Mouse (Mus musculus) Patski (cell line): ENCODE results near the gene Hnrnph1. TPM values are rescaled to one million over a fixed set of nuclear protein-coding genes. Genes with fewer than 3 reads are reported as not detected.
A peak's percentile ranks its signal among the peaks of the same experiment; 100 is the strongest.

Source experiments
- ATAC-seq: fragments of 100-300 bp; one replicate; pipeline ENCODE4 v1.8.0; 2021
- CTCF ChIA-PET: fragments of 350-600 bp; sonication (Branson Sonifier 250); formaldehyde crosslinking; loops from one replicate; lab custom pipeline; 2022; ENCODE audit warnings: inconsistent platforms; lab: Charles Lee
- POLR2A ChIA-PET: fragments of 350-600 bp; sonication (Branson Sonifier 250); formaldehyde crosslinking; loops from one replicate; lab custom pipeline; 2022; ENCODE audit warnings: antibody characterized with exemption, inconsistent platforms; lab: Charles Lee
- DNase-seq: peaks from one replicate; pipeline ENCODE4 v3.0.0-alpha.2; 2011; ENCODE audit warnings: low read depth, low spot score
- H3K27me3 ChIP-seq: fragments of 371-371 bp; one replicate; pipeline ENCODE4 v1.5.1; 2021
- CTCF ChIP-seq: fragments of 100-300 bp; IDR thresholded peaks from one replicate; pipeline ENCODE4 v1.5.1; 2021
- in situ Hi-C: fragments of 300-500 bp; cut with MboI; formaldehyde crosslinking; loops from 3 replicates; pipeline ENCODE4 v1.11.1; 2018; ENCODE audit warnings: low pct_unique_long_range_greater_than_20kb, mixed read lengths
- polyA plus RNA-seq: library from polyadenylated mRNA; unstranded; gene quantifications from one replicate; pipeline ENCODE4 v1.2.3, GENCODE M21; 2021

Hnrnph1 gene
- polyA plus RNA-seq = 503 TPM

DNA sequence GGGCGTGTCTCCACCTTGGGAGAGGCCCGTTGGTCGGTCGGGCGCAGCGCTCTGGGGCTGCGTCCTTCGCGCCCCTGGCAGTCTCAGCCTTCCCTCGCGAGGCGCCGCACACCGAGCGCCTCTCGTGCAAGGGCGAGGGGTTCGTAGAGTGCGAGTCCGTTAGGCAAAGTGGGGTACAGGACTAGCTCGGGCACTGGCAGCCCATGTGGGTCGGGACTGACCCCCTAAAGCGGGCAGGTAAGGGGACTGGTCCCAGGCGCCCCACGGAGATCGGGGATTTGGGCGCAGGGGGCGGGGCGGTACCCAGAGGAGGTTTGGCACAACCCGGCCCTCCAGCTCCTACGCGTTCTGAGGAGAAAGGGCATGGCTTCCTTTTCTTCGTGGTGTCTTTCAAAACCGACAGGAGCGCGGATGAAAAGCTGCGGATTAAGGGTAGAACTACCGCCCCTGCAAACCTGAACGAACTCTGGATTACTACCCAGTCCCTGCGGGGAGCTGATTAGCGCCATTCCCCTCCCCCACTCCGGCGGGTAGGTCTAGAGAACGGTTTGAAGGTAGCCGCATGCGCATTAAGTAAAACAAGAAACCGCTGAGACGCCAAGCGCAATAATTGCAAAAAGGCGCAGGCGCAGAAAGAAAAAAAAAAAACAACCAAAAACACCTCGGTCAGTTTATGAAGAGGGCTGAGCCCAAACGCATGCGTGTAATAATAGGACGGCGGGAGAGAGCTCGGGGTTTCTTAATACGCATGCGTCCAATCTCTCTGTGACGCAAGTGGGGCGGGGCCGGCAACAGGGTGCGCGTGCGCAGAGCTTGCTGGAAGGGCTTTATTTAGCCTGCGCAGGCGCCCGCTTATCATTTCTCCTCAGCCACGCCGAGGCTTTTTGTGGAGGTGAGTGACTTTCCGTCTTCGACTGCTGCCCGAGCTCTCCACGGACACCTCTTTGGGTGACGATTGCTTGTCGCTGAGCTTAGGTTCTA lies at the start of gene Hnrnph1:
Gene Hnrnph1, plus strand, starts transcription at position 80 of the 981 bp plus-strand sequence.
- TF ChIP-seq CTCF = no peak
- ChIA-PET POLR2A (interaction anchor here (0.8 to 2.3 kb wide), 6 partner anchors 9 to 166 kb away, joined by 3 to 7 read pairs (median 3); partner anchors contain the start of genes Cby3, Mgat4b and Sqstm1), CTCF (interaction anchor here (0.8 kb wide), 1 partner anchor 23 kb away, joined by 4 read pairs; the partner anchor contains the start of gene Cby3)
- DNase-seq (peak; percentile 97), ATAC-seq (peak; percentile 82)
- in situ Hi-C loops = loop anchor here (5.0 to 25.0 kb wide), 2 partner anchors 100 to 1540 kb away; partner anchors contain the start of genes Gm12184 and Trim7
- no peaks in the 10 kb centered on the region for H3K27me3 ChIP-seq

- ChIA-PET CTCF (interaction anchor here (1.0 to 2.1 kb wide), 3 partner anchors 12 to 36 kb away, joined by 3 to 8 read pairs (median 4); partner anchors contain the start of gene Cby3), POLR2A (interaction anchor here (2.2 kb wide), 1 partner anchor 15 kb away, joined by 8 read pairs; no protein-coding TSS in a partner anchor)
- H3K27me3 ChIP-seq = no peaks in the 10 kb centered on the region
- no peak for ATAC-seq
- DNase-seq = no peak
- no peak for TF ChIP-seq CTCF
- in situ Hi-C loops = loop anchor here (5.0 kb wide), 1 partner anchor 39 kb away; no protein-coding TSS in a partner anchor
Measured at GRCm38 (mm10) chr11:50328075-50328625, 48.6 kb upstream of the Hnrnph1 start.

GRCm38 (mm10) chr11:50329378-50329777 lies 47.4 kb upstream of the Hnrnph1 start:
- ChIA-PET POLR2A (no interaction called here), CTCF (interaction anchor here (0.7 to 1.3 kb wide), 3 partner anchors 14 to 23 kb away, joined by 3 read pairs; no protein-coding TSS in a partner anchor)
- H3K27me3 ChIP-seq = no peaks in the 10 kb centered on the region
- no peak for ATAC-seq
- in situ Hi-C loops = loop anchor here (5.0 kb wide), 1 partner anchor 38 kb away; no protein-coding TSS in a partner anchor
- TF ChIP-seq CTCF = no peak
- no peak for DNase-seq

GRCm38 (mm10) chr11:50333181-50333580 lies 43.6 kb upstream of the Hnrnph1 start:
- TF ChIP-seq CTCF = no peak
- ATAC-seq (no peak), DNase-seq (no peak)
- ChIA-PET CTCF (interaction anchor here (1.2 to 2.2 kb wide), 3 partner anchors 11 to 22 kb away, joined by 3 to 7 read pairs (median 3); no protein-coding TSS in a partner anchor), POLR2A (interaction anchor here (0.6 kb wide), 1 partner anchor 557 kb away, joined by 3 read pairs; no protein-coding TSS in a partner anchor)
- H3K27me3 ChIP-seq = no peaks in the 10 kb centered on the region
- in situ Hi-C loops = no loop called here

GRCm38 (mm10) chr11:50336126-50336525 lies 40.7 kb upstream of the Hnrnph1 start:
- ATAC-seq (no peak), DNase-seq (no peak)
- in situ Hi-C loops = no loop called here
- no peaks in the 10 kb centered on the region for H3K27me3 ChIP-seq
- no peak for TF ChIP-seq CTCF
- ChIA-PET POLR2A (interaction anchor here (0.9 to 1.4 kb wide), 2 partner anchors 10 to 44 kb away, joined by 3 to 4 read pairs; partner anchors contain the start of gene Maml1), CTCF (interaction anchor here (0.9 to 2.7 kb wide), 4 partner anchors 9 to 29 kb away, joined by 3 to 12 read pairs (median 6); partner anchors contain the start of gene Cby3)

- ChIA-PET POLR2A (interaction anchor here (1.0 kb wide), 1 partner anchor 41 kb away, joined by 3 read pairs; no protein-coding TSS in a partner anchor), CTCF (no interaction called here)
- H3K27me3 ChIP-seq = no peaks in the 10 kb centered on the region
- no peak for TF ChIP-seq CTCF
- DNase-seq (no peak), ATAC-seq (no peak)
- in situ Hi-C loops = no loop called here
Measured at GRCm38 (mm10) chr11:50336891-50337290, 39.9 kb upstream of the Hnrnph1 start.

- ATAC-seq = no peak
Measured at GRCm38 (mm10) chr11:50345486-50345885, 31.3 kb upstream of the Hnrnph1 start.

GRCm38 (mm10) chr11:50346256-50347032 lies 30.3 kb upstream of the Hnrnph1 start:
- POLR2A ChIA-PET = interaction anchor here (1.3 kb wide), 1 partner anchor 11 kb away, joined by 3 read pairs; no protein-coding TSS in a partner anchor
- CTCF ChIA-PET = interaction anchor here (2.5 kb wide), 1 partner anchor 11 kb away, joined by 9 read pairs; no protein-coding TSS in a partner anchor
- no peak for TF ChIP-seq CTCF
- no peaks in the 10 kb centered on the region for H3K27me3 ChIP-seq
- ATAC-seq (no peak), DNase-seq (no peak)
- in situ Hi-C loops = no loop called here

More at GRCm38 (mm10) chr11:50345486-50345885, 31.3 kb upstream of the Hnrnph1 start:
- ChIA-PET POLR2A (interaction anchor here (1.3 kb wide), 1 partner anchor 10 kb away, joined by 3 read pairs; no protein-coding TSS in a partner anchor), CTCF (interaction anchor here (0.8 to 2.5 kb wide), 3 partner anchors 9 to 16 kb away, joined by 3 to 9 read pairs (median 3); partner anchors contain the start of gene Cby3)
- DNase-seq = no peak
- no peak for TF ChIP-seq CTCF
- in situ Hi-C loops = no loop called here
- no peaks in the 10 kb centered on the region for H3K27me3 ChIP-seq

- in situ Hi-C loops = no loop called here
- POLR2A ChIA-PET = no interaction called here
Measured at GRCm38 (mm10) chr11:50352177-50352576, 24.6 kb upstream of the Hnrnph1 start.

More at GRCm38 (mm10) chr11:50352177-50352576, 24.6 kb upstream of the Hnrnph1 start:
- DNase-seq (no peak), ATAC-seq (no peak)
- CTCF ChIA-PET = interaction anchor here (1.0 to 1.1 kb wide), 2 partner anchors 12 to 23 kb away, joined by 3 to 4 read pairs; no protein-coding TSS in a partner anchor
- H3K27me3 ChIP-seq = no peaks in the 10 kb centered on the region
- TF ChIP-seq CTCF = no peak
